Mouse (Mus musculus) midbrain, postnatal 0 days (tissue): ENCODE results near the gene Olfr308. TPM values are rescaled to one million over a fixed set of nuclear protein-coding genes. Genes with fewer than 3 reads are reported as not detected.

Experiments used
- ATAC-seq: fragments of 200-750 bp; cut with Nextera tagmentation; 2 replicates; pipeline ENCODE4 v1.8.0; 2017; ENCODE audit warnings: moderate number of reproducible peaks, mild to moderate bottlenecking, moderate TSS enrichment, moderate library complexity; ENCODE audit not compliant: low FRiP score
- DNase-seq: peaks from one replicate; pipeline ENCODE4 v3.0.0-alpha.2; 2015; ENCODE audit warnings: low spot score
- H3K27ac ChIP-seq: fragments of 300-500 bp; sonication (generic); 2 replicates; pipeline ENCODE4 v1.5.1; 2014; ENCODE audit warnings: low read depth, mild to moderate bottlenecking, low read length, mixed read lengths
- H3K27me3 ChIP-seq: fragments of 300-500 bp; sonication (generic); 2 replicates; pipeline ENCODE4 v1.6.1; 2014; ENCODE audit warnings: low read length, control low read depth, mixed read lengths; ENCODE audit not compliant: insufficient read depth
- H3K36me3 ChIP-seq: fragments of 300-500 bp; sonication (generic); 2 replicates; pipeline ENCODE4 v1.6.1; 2014; ENCODE audit warnings: low read length, control low read depth, mixed read lengths; ENCODE audit not compliant: insufficient read depth
- H3K4me1 ChIP-seq: fragments of 300-500 bp; sonication (generic); 2 replicates; pipeline ENCODE4 v1.6.1; 2014; ENCODE audit warnings: mild to moderate bottlenecking, control low read depth, antibody characterized with exemption, low read length, mixed read lengths; ENCODE audit not compliant: insufficient read depth
- H3K4me2 ChIP-seq: fragments of 300-500 bp; sonication (generic); 2 replicates; pipeline ENCODE4 v1.6.1; 2014; ENCODE audit warnings: low read depth, mild to moderate bottlenecking, low read length, mixed read lengths; ENCODE audit not compliant: poor library complexity, severe bottlenecking
- H3K4me3 ChIP-seq: fragments of 300-500 bp; sonication (generic); 2 replicates; pipeline ENCODE4 v1.5.1; 2014; ENCODE audit warnings: low read depth, mild to moderate bottlenecking, low read length, moderate library complexity
- H3K9ac ChIP-seq: fragments of 300-500 bp; sonication (generic); replicated peaks from 2 replicates; pipeline ENCODE4 v1.6.1; 2014; ENCODE audit warnings: mild to moderate bottlenecking, low read length, moderate library complexity, mixed read lengths; ENCODE audit not compliant: poor library complexity, severe bottlenecking
- H3K9me3 ChIP-seq: fragments of 300-500 bp; sonication (generic); 2 replicates; pipeline ENCODE4 v1.6.1; 2016; ENCODE audit warnings: low read length, control low read depth
- CTCF ChIP-seq: IDR thresholded peaks from 2 replicates; pipeline ENCODE4 v1.5.1; 2016; ENCODE audit warnings: antibody characterized with exemption, mild to moderate bottlenecking
- WGBS: fragments of 180-500 bp; shearing (Covaris S2); extraction: QIAGEN DNeasy Blood & Tissue Kit; methylation state at CpG from one replicate; pipeline ENCODE4 v1.1.7; 2014; 5-methylcytosine and 5-hydroxymethylcytosine counted together
- microRNA-seq: library from miRNA; unstranded; fragments of <30 nt; microRNA quantifications from one replicate; pipeline ENCODE4, GENCODE M21; 2016; ENCODE audit warnings: borderline number of aligned reads
- polyA plus RNA-seq: library from polyadenylated mRNA; unstranded; fragments of >200 nt; fragmentation: Nextera tagmentation; extraction: Ambion mirVana; gene quantifications from 2 replicates; pipeline ENCODE4 v1.2.1, GENCODE M21; 2015
- total RNA-seq: library from RNA; depleted of rRNA; stranded (reverse); fragments of >200 nt; gene quantifications from 2 replicates; pipeline ENCODE4 v1.2.3, GENCODE M21; 2014; rRNA removed

Olfr308 gene
- total and polyA plus RNA-seq, 2 experiments from 2014 or later, result not detected

DNA sequence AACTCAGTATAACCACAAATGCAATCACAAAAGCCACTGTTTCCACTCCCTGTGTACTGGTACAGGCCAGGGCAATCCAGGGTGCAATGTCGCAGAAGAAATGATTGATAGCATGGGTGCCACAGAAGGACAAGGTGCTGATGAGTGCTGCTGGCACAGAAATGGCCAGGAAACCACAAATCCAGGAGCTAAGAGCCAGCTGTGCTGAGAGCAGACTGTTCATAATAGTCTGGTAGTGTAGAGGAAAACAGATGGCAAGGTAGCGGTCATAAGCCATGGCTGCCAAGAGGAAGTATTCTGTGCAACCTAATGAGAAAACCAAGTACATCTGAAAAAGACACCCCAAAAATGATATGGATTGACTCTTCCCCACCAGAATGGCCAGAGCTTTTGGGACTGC is 4.1 kb downstream of the Olfr308 start:
- WGBS, result 95% methylated on average over 2 of the region's 2 CpGs
- no peaks in the 10 kb centered on the region for H3K4me1 ChIP-seq
- no peaks in the 10 kb centered on the region for H3K36me3 ChIP-seq
- H3K4me2 ChIP-seq, result no peak overlapping the region
- no peak overlapping the region for H3K4me3 ChIP-seq
- DNase-seq (peak; percentile 4), ATAC-seq (no peak)
- TF ChIP-seq CTCF, result no peak
- no peaks in the 10 kb centered on the region for H3K9me3 ChIP-seq
- H3K27ac ChIP-seq, result no peak overlapping the region
- H3K9ac ChIP-seq, result no peak overlapping the region
- H3K27me3 ChIP-seq, result no peaks in the 10 kb centered on the region

DNA sequence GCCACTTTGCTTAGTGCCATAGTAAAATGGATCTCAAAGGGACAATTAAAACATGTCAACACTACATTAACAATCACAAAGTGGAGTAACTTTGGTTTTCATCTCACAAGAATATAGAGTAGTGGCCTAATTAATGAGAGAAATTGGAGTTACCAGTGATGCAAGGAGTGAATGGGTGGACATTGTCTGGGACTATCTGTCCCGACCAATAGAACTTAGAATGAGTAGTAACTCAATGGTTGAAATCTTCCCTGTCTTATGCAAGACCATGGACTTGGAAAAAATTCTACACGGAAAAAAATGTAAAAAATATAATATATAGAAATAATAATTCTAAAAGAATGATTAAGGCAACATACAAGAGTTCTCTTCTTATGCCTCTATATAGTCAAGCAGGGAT is 11.8 kb downstream of the Olfr308 start, which contains the start of gene Olfr309:
Olfr309 (minus strand) TSS at position 101 of the 400 bp plus-strand sequence.
- no peak within 1 kb of the TSS for H3K9ac ChIP-seq
- H3K27ac ChIP-seq, result no peak within 1 kb of the TSS
- ATAC-seq (no peak), DNase-seq (no peak)
- H3K36me3 ChIP-seq, result no peaks in the 10 kb centered on the region
- H3K4me2 ChIP-seq, result no peak within 1 kb of the TSS
- no peak for TF ChIP-seq CTCF
- no peak within 1 kb of the TSS for H3K4me3 ChIP-seq
- H3K27me3 ChIP-seq, result no peaks in the 10 kb centered on the region
- no peaks in the 10 kb centered on the region for H3K4me1 ChIP-seq
- 74% methylated on average over 2 of the region's 2 CpGs for WGBS
- no peaks in the 10 kb centered on the region for H3K9me3 ChIP-seq

DNA sequence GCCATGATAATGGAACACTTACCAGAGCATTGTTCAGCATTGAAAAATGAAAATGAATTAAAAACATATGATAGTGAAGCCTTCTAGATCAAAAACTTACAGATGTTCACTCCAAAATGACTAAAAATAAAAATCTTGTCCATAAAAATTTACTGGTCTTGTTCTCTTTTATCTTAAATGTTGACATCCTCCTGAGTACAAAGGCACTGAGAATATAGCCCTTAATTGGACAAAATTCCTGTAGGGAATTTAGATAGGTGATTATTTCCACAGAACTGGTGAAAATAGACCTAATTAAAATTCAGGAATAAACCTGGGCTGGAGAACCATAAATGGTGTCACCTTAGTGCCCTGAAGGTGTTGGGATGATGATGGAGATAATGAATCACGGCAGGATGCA is 48.4 kb downstream of the Olfr308 start, which contains the start of gene Olfr310:
Olfr310 (minus strand) TSS at position 101 of the 400 bp plus-strand sequence.
- DNase-seq (no peak), ATAC-seq (no peak)
- Histone ChIP-seq H3K4me1 (no peaks in the 10 kb centered on the region), H3K36me3 (no peaks in the 10 kb centered on the region), H3K9me3 (no peaks in the 10 kb centered on the region), H3K4me3 (no peak within 1 kb of the TSS), H3K4me2 (no peak within 1 kb of the TSS), H3K9ac (no peak within 1 kb of the TSS), H3K27ac (no peak within 1 kb of the TSS), H3K27me3 (no peaks in the 10 kb centered on the region)
- 74% methylated on average over 1 of the region's 1 CpGs for WGBS
- TF ChIP-seq CTCF, result no peak

Small RNAs within 50 kb of the gene (microRNA-seq; reads per million reads assigned to microRNA genes)
- gene Gm23192, result not detected

Other genes with a start within 250 kb of the Olfr308 start
- gene Vmn2r75, start 153.9 kb downstream of the Olfr308 start, total RNA-seq, result not detected in 2 replicates
- gene Vmn2r75, start 153.9 kb downstream of the Olfr308 start, polyA plus RNA-seq, result not detected in 2 replicates
- not detected in 2 replicates for gene Vmn2r76, start 79.3 kb downstream of the Olfr308 start, total RNA-seq
- not detected in 2 replicates for gene Vmn2r76, start 79.3 kb downstream of the Olfr308 start, polyA plus RNA-seq
- gene Olfr310, start 48.5 kb downstream of the Olfr308 start, total RNA-seq, result not detected in 2 replicates
- not detected in 2 replicates for gene Olfr310, start 48.5 kb downstream of the Olfr308 start, polyA plus RNA-seq
- not detected in 2 replicates for gene Olfr309, start 11.9 kb downstream of the Olfr308 start, total RNA-seq
- not detected in 2 replicates for gene Olfr309, start 11.9 kb downstream of the Olfr308 start, polyA plus RNA-seq
- gene Olfr307, start 12.0 kb upstream of the Olfr308 start, total RNA-seq, result not detected in 2 replicates
- gene Olfr307, start 12.0 kb upstream of the Olfr308 start, polyA plus RNA-seq, result not detected in 2 replicates
- gene Olfr305, start 41.3 kb upstream of the Olfr308 start, total RNA-seq, result not detected in 2 replicates
- not detected in 2 replicates for gene Olfr305, start 41.3 kb upstream of the Olfr308 start, polyA plus RNA-seq
- gene Olfr304, start 61.0 kb upstream of the Olfr308 start, total RNA-seq, result not detected in 2 replicates
- gene Olfr304, start 61.0 kb upstream of the Olfr308 start, polyA plus RNA-seq, result not detected in 2 replicates
- not detected in 2 replicates for gene Olfr303, start 72.2 kb upstream of the Olfr308 start, total RNA-seq
- not detected in 2 replicates for gene Olfr303, start 72.2 kb upstream of the Olfr308 start, polyA plus RNA-seq
- not detected in 2 replicates for gene Olfr301, start 78.2 kb upstream of the Olfr308 start, total RNA-seq
- not detected in 2 replicates for gene Olfr301, start 78.2 kb upstream of the Olfr308 start, polyA plus RNA-seq
- not detected in 2 replicates for gene Olfr299, start 134.3 kb upstream of the Olfr308 start, total RNA-seq
- not detected in 2 replicates for gene Olfr299, start 134.3 kb upstream of the Olfr308 start, polyA plus RNA-seq
- not detected in 2 replicates for gene Olfr298, start 166.9 kb upstream of the Olfr308 start, total RNA-seq
- gene Olfr298, start 166.9 kb upstream of the Olfr308 start, polyA plus RNA-seq, result not detected in 2 replicates
- gene Olfr297, start 194.3 kb upstream of the Olfr308 start, total RNA-seq, result not detected in 2 replicates
- not detected in 2 replicates for gene Olfr297, start 194.3 kb upstream of the Olfr308 start, polyA plus RNA-seq